In genomic region chr11:75549658-75550111, GRCm38 (mm10) we compare ENCODE assay signal across 8 mouse cellular contexts. TPM values are rescaled to one million over a fixed set of nuclear protein-coding genes. Genes with fewer than 3 reads are reported as not detected.
DNase-seq lines count a peak whose midpoint lies in the region; ATAC-seq and TF ChIP-seq lines count a peak whose summit lies in the region.

No protein-coding gene starts in this region.

- peaks cover 53% of the 10 kb centered on the region for H3K4me1 ChIP-seq in forebrain, embryonic 10.5 days
- H3K4me1 ChIP-seq in forebrain, embryonic 16.5 days (replicated peaks; ENCODE audit: control insufficient read depth, insufficient read depth, low read length) = peaks cover 19% of the 10 kb centered on the region
- H3K4me1 ChIP-seq in ES-Bruce4 (ENCODE audit: control insufficient read depth, insufficient read depth, low read length) = peaks cover 8% of the 10 kb centered on the region
- peaks cover 28% of the 10 kb centered on the region for H3K4me1 ChIP-seq in heart, embryonic 16.5 days (ENCODE audit: control insufficient read depth, insufficient read depth, low read length)
- H3K4me1 ChIP-seq in lung, adult 2 months (ENCODE audit: control insufficient read depth, insufficient read depth, low read length) = peaks cover 26% of the 10 kb centered on the region

- no peak for ATAC-seq in forebrain, embryonic 16.5 days
- ATAC-seq in heart, embryonic 16.5 days (replicated peaks; ENCODE audit: extremely low read depth, insufficient read depth, low FRiP score) = no peak; the same call in 1 of the 2 replicates

- no peak overlapping the region for H3K4me3 ChIP-seq in forebrain, embryonic 10.5 days
- no peak overlapping the region for H3K4me3 ChIP-seq in forebrain, embryonic 16.5 days (replicated peaks; ENCODE audit: low read length)
- H3K4me3 ChIP-seq in ES-Bruce4 (ENCODE audit: low read depth, low read length) = no peak overlapping the region
- H3K4me3 ChIP-seq in heart, embryonic 16.5 days (ENCODE audit: low read length) = no peak overlapping the region
- no peak overlapping the region for H3K4me3 ChIP-seq in lung, adult 2 months (replicated peaks; ENCODE audit: extremely low read depth, low read depth, low read length)

- no peak for TF ChIP-seq CTCF in ES-Bruce4 (IDR thresholded peaks at IDR 0.05; ENCODE audit: low read depth, low read length)
- TF ChIP-seq CTCF in lung, adult 2 months (IDR thresholded peaks at IDR 0.05; ENCODE audit: insufficient read depth, low read length) = no peak

- 0 out of 2 replicates have a peak, but pooled peaks have one; percentile 37 for TF ChIP-seq EP300 in ES-Bruce4 (IDR thresholded peaks at IDR 0.05; ENCODE audit: insufficient read depth, low read depth, low read length)

- no peaks in the 10 kb centered on the region for H3K27me3 ChIP-seq in forebrain, embryonic 10.5 days (ENCODE audit: poor library complexity, severe bottlenecking)
- H3K27me3 ChIP-seq in forebrain, embryonic 16.5 days (replicated peaks; ENCODE audit: control insufficient read depth, insufficient read depth, low read length) = no peaks in the 10 kb centered on the region
- no peaks in the 10 kb centered on the region for H3K27me3 ChIP-seq in ES-Bruce4 (ENCODE audit: control insufficient read depth, insufficient read depth, low read length, poor library complexity, severe bottlenecking)
- no peaks in the 10 kb centered on the region for H3K27me3 ChIP-seq in heart, embryonic 16.5 days (ENCODE audit: control insufficient read depth, insufficient read depth, low read length)

- H3K9ac ChIP-seq in forebrain, embryonic 16.5 days (replicated peaks; ENCODE audit: low read depth, low read length) = no peak overlapping the region
- H3K9ac ChIP-seq in ES-Bruce4 (ENCODE audit: low read depth, poor library complexity, severe bottlenecking) = no peak overlapping the region
- peak overlapping the region; percentile 31; the same call in 1 of the 2 replicates for H3K9ac ChIP-seq in heart, embryonic 16.5 days (ENCODE audit: low read length)

- H3K4me2 ChIP-seq in forebrain, embryonic 16.5 days (ENCODE audit: low read length) = no peak overlapping the region
- no peak overlapping the region for H3K4me2 ChIP-seq in heart, embryonic 16.5 days (ENCODE audit: low read depth, low read length)

- WGBS in forebrain, embryonic 10.5 days = 59% methylated on average over 5 of the region's 5 CpGs
- 49% methylated on average over 5 of the region's 5 CpGs for WGBS in forebrain, embryonic 16.5 days
- WGBS in heart, embryonic 16.5 days = 29% methylated on average over 5 of the region's 5 CpGs
- WGBS in lung, adult 2 months = 31% methylated on average over 5 of the region's 5 CpGs

- no peak for DNase-seq in forebrain, embryonic 10.5 days (ENCODE audit: extremely low spot score, low spot score)
- DNase-seq in lung, adult 2 months = peak; percentile 69
- no peak for DNase-seq in natural killer cell, adult 2 months (ENCODE audit: low spot score in 2 of 2)
- no peak for DNase-seq in urinary bladder, adult 18-20 months (ENCODE audit: low spot score in 2 of 2)
- no peak for DNase-seq in urinary bladder, postnatal 25 days (ENCODE audit: low spot score)

- no peaks in the 10 kb centered on the region for H3K9me3 ChIP-seq in forebrain, embryonic 10.5 days
- no peaks in the 10 kb centered on the region for H3K9me3 ChIP-seq in forebrain, embryonic 16.5 days (ENCODE audit: control insufficient read depth, low read length)
- no peaks in the 10 kb centered on the region for H3K9me3 ChIP-seq in ES-Bruce4 (replicated peaks; ENCODE audit: control insufficient read depth, insufficient read depth, low read length, poor library complexity, severe bottlenecking)
- H3K9me3 ChIP-seq in heart, embryonic 16.5 days (replicated peaks; ENCODE audit: control insufficient read depth, low read length) = no peaks in the 10 kb centered on the region

- H3K27ac ChIP-seq in forebrain, embryonic 10.5 days = peak overlapping the region; percentile 62
- H3K27ac ChIP-seq in forebrain, embryonic 16.5 days (ENCODE audit: low read length) = no peak overlapping the region
- no peak overlapping the region for H3K27ac ChIP-seq in ES-Bruce4 (ENCODE audit: insufficient read depth, low read length)
- no peak overlapping the region for H3K27ac ChIP-seq in heart, embryonic 16.5 days (ENCODE audit: low read length)

- TF ChIP-seq POLR2A in ES-Bruce4 (IDR thresholded peaks at IDR 0.05; ENCODE audit: insufficient read depth, low read length) = no peak
- no peak for TF ChIP-seq POLR2A in lung, adult 2 months (IDR thresholded peaks at IDR 0.05; ENCODE audit: borderline replicate concordance, extremely low read depth, low read depth, low read length)

- H3K36me3 ChIP-seq in forebrain, embryonic 10.5 days (replicated peaks) = no peaks in the 10 kb centered on the region
- no peaks in the 10 kb centered on the region; the same call in 1 of the 2 replicates for H3K36me3 ChIP-seq in forebrain, embryonic 16.5 days (ENCODE audit: control insufficient read depth, insufficient read depth)
- no peaks in the 10 kb centered on the region for H3K36me3 ChIP-seq in ES-Bruce4 (ENCODE audit: control insufficient read depth, insufficient read depth, low read length, poor library complexity, severe bottlenecking)
- H3K36me3 ChIP-seq in heart, embryonic 16.5 days (ENCODE audit: control insufficient read depth, insufficient read depth) = no peaks in the 10 kb centered on the region

RNA-seq across cellular contexts. Expression of gene Slc43a2, which starts 18.2 kb away (rescaled TPM):
- 5.5 and 6.1 TPM in 2 replicates for polyA plus RNA-seq in forebrain, embryonic 10.5 days (2016; fragmentation: Nextera tagmentation; extraction: Ambion mirVana)
- polyA plus RNA-seq in forebrain, embryonic 16.5 days (2015; fragmentation: Nextera tagmentation; extraction: Ambion mirVana) = 12.5 and 16.4 TPM in 2 replicates
- polyA plus RNA-seq in ES-Bruce4 (2011; ENCODE audit: insufficient read depth, insufficient read length, low read depth, missing spikeins) = 11.3 and 17.5 TPM in 2 replicates
- polyA plus RNA-seq in heart, embryonic 16.5 days (2015; fragmentation: Nextera tagmentation; extraction: Ambion mirVana) = 3.0 and 4.3 TPM in 2 replicates
- polyA plus RNA-seq in lung, adult 2 months (2012; rRNA removed) = 68.2 and 78.7 TPM in 2 replicates

RNA-seq across cellular contexts. Expression of gene Scarf1, which starts 36.3 kb away (rescaled TPM):
- polyA plus RNA-seq in forebrain, embryonic 10.5 days (2016; fragmentation: Nextera tagmentation; extraction: Ambion mirVana) = 5.1 and 5.4 TPM in 2 replicates
- polyA plus RNA-seq in forebrain, embryonic 16.5 days (2015; fragmentation: Nextera tagmentation; extraction: Ambion mirVana) = 3.6 and 4.2 TPM in 2 replicates
- 0.76 and 1.0 TPM in 2 replicates for polyA plus RNA-seq in ES-Bruce4 (2011; ENCODE audit: insufficient read depth, insufficient read length, low read depth, missing spikeins)
- 11.0 and 14.0 TPM in 2 replicates for polyA plus RNA-seq in heart, embryonic 16.5 days (2015; fragmentation: Nextera tagmentation; extraction: Ambion mirVana)
- polyA plus RNA-seq in lung, adult 2 months (2012; rRNA removed) = 50.1 and 58.6 TPM in 2 replicates

RNA-seq across cellular contexts. Expression of gene Pitpna, which starts 38.2 kb away (rescaled TPM):
- polyA plus RNA-seq in forebrain, embryonic 10.5 days (2016; fragmentation: Nextera tagmentation; extraction: Ambion mirVana) = 59.2 and 61.9 TPM in 2 replicates
- polyA plus RNA-seq in forebrain, embryonic 16.5 days (2015; fragmentation: Nextera tagmentation; extraction: Ambion mirVana) = 86.1 and 90.2 TPM in 2 replicates
- polyA plus RNA-seq in ES-Bruce4 (2011; ENCODE audit: insufficient read depth, insufficient read length, low read depth, missing spikeins) = 70.5 and 71.4 TPM in 2 replicates
- 68.0 and 78.0 TPM in 2 replicates for polyA plus RNA-seq in heart, embryonic 16.5 days (2015; fragmentation: Nextera tagmentation; extraction: Ambion mirVana)
- polyA plus RNA-seq in lung, adult 2 months (2012; rRNA removed) = 56.1 and 70.4 TPM in 2 replicates

RNA-seq across cellular contexts. Expression of gene Rilp, which starts 39.8 kb away (rescaled TPM):
- polyA plus RNA-seq in forebrain, embryonic 10.5 days (2016; fragmentation: Nextera tagmentation; extraction: Ambion mirVana) = 0.15 and 0.26 TPM in 2 replicates
- polyA plus RNA-seq in forebrain, embryonic 16.5 days (2015; fragmentation: Nextera tagmentation; extraction: Ambion mirVana) = 1.2 and 1.3 TPM in 2 replicates
- polyA plus RNA-seq in ES-Bruce4 (2011; ENCODE audit: insufficient read depth, insufficient read length, low read depth, missing spikeins) = not detected in 2 replicates
- polyA plus RNA-seq in heart, embryonic 16.5 days (2015; fragmentation: Nextera tagmentation; extraction: Ambion mirVana) = 11.0 and 13.3 TPM in 2 replicates
- 14.5 and 15.3 TPM in 2 replicates for polyA plus RNA-seq in lung, adult 2 months (2012; rRNA removed)
